Mouse (Mus musculus) urinary bladder, postnatal 36 days (tissue): Measurements from ENCODE around the gene Wdr20rt.
A peak's percentile ranks its signal among the peaks of the same experiment; 100 is the strongest.
"Not testable (repeated sequence)": the region's sequence is repeated elsewhere in the genome, so short reads cannot be mapped to it uniquely, and the experiment has no call there.

ENCODE experiments used
- DNase-seq, 2 experiments: peaks; one replicate each; pipeline ENCODE4 v3.0.0; 2022; ENCODE audit warnings: low spot score in 2 of 2, mixed read lengths in 1 of 2

Gene Wdr20rt

GRCm38 (mm10) chr12:65225467-65225945 lies at the start of gene Wdr20rt:
Wdr20rt (plus strand) TSS chr12:65225517.
- no peak for DNase-seq

DNA sequence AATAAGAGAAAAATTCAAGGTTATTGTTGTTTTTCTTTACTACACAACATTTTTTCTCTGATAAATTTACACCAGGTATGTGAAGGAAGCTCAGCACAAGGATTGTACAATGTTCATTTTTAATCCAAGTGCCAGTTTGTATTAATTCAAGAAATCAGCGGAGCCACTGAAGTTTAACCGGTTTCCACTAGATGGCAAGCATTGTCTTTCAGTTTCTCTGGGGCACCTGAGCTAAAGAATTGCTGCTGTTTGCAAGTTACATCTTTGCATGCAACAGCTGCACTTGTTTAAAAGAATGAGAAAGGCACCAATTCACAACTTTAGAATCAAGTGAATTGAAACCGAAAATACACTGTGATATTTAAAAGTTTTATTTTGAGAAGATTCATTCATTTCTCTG lies 38.0 kb upstream of the Wdr20rt start:
- no peak for DNase-seq

GRCm38 (mm10) chr12:65189213-65189612 lies 36.1 kb upstream of the Wdr20rt start:
- DNase-seq, result no peak

GRCm38 (mm10) chr12:65194003-65194530 lies 31.2 kb upstream of the Wdr20rt start:
- DNase-seq, result no peak

- DNase-seq, result no peak
Measured at GRCm38 (mm10) chr12:65201812-65202211, 23.5 kb upstream of the Wdr20rt start.

DNA sequence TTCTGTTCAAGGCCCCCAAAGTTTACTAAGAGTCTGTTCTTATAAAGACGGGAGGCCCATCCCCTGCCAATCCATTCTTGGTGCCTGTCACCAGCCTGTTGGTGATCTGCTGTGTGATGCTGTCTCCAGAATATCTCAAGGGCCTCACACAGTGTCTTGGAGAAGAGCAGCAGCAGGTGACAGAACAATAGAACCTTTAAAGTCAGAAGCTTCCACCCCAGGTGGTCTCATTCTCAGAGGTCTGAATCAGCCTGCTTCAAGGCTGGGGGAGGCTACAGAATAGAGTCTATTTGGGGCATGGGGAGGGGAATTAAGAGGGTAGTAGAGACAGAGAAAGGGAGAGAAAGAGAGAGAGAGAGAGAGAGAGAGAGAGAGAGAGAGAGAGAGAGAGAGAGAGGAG lies 18.9 kb upstream of the Wdr20rt start:
- DNase-seq, result no peak

DNA sequence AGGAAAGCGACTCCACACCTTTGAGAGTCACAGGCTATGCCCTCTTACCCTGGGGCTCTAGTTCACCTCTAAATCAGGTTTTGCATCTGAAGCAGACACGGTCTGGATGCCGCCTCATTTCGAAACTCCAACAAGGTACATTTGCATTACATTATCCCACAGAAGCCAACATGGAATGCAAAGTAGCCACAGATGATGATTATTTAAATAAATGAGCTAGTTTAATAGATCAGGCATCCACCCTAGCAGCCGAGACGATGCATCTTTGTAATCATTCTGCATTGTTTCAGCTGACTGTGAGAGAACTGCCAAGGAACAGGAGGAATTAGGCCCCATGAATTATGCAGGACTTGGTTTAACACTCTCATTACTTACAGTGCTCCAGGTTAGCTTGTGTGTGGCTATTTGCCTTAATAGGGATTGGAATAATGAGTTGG lies 8.9 kb upstream of the Wdr20rt start:
- no peak for DNase-seq

GRCm38 (mm10) chr12:65228628-65229027 lies 3.3 kb downstream of the Wdr20rt start:
- DNase-seq, result no peak

DNA sequence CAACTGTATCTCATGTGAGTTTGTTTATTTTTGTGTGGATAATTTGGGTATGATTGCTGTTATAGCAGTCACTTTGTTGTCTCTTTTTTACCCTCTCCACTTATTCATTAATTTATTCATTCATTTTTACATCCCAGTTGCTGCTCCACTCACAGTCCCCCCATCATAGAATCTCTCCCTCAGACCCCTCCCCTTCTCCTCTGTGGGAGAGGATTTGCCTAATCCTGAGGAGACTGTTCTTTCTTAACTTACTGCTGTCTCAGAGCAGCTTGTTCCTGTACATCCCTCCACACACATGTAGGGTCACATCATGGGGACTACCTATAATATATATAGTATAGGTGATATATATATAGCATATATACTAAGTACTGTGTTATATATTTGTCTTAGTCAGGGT lies 3.7 kb downstream of the Wdr20rt start:
- no peak for DNase-seq

GRCm38 (mm10) chr12:65232801-65233200 lies 7.5 kb downstream of the Wdr20rt start:
- DNase-seq, result not testable (repeated sequence)

DNA sequence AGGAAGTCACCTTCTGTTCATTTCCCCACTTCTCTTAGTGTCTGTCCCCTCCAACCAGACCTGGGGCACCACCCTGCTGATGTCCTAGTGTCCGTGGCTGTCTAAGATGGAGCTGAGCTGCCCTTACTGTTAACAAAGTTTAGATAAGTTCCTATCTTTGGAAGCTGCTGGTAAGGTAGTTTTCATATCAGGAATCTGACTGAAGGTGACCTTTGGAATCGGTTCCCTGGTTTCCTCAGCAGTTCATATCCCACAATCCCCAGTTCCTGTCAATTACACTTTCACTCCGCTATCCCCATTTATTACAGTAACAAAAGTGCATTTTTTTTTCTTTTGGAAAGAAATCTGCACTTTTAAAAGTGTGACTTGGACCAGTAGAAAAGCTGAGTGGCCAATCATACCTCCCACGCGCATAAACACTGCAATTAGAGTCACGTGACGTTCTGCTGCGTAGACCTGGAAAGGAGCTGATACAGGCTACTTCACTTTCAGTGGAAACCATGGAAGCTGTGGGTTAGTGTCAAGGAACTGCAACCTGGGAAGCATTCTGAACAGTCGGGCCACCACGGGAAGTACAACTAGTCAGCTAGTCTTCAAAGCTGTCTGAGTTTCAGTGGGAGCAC lies 24.9 kb downstream of the Wdr20rt start:
- no peak for DNase-seq

DNA sequence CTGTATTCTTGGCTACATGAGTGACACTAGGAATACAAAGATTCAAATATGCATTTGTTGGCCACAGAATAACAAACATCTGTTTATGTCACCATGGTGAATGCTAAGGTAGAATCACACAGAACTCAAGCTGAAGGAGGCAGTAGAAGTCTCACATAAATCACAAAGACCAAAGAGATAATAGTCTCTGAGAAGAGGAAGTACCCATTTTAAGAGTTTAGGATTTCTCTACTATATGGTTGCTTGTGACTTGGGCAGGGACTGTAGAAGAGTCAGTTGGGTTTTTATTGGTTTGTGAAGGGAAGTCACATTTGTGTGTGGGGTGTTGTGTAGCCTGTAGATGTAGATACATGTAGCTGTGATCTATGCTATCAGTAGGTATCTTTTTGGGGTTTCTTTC lies 31.6 kb downstream of the Wdr20rt start:
- no peak for DNase-seq

DNA sequence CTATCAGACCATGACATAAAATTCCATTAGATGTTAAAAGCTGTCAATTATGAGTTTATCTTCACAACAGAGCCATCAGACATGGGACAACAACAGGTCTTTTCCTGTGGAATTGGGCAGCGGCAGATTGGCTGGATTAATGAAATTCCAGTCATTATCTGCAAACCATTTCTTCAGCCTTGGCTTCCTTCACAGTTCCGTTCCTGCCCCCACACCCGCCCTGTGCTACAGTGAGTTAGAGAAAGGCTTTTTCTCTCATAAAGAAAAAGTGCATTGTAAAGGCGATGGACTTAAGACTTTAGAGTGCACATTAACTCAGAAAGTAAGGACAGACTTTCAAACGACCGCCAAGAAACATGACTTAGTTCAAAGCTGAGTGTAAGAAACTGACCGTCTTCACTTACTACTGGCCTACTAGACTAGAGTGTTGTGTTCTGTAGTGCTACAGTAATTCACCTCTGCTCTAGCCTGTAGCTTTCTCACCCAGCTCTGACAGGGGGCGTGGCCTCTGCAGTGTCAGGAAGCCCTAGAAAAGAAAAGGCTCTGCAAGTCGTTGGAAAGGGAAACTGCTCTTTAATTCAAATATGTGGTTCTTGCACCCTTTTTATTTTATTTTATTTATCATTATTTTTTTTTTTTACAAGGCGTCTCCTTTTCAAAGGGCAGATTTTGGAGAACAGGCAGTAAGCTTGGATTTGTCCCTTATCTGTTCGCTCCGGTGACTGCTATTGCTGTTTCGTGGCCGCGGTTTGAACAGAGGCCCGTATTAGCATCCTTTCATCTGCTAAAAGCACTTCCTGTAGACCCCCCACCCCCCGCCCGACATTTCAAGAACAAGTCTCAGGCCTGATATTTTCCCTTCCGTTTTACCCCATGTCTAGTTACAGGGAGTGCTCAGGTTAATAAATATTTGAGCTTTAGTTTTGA lies 33.2 kb downstream of the Wdr20rt start:
- peak in 1 of 2 experiments; percentile 17 for DNase-seq

DNA sequence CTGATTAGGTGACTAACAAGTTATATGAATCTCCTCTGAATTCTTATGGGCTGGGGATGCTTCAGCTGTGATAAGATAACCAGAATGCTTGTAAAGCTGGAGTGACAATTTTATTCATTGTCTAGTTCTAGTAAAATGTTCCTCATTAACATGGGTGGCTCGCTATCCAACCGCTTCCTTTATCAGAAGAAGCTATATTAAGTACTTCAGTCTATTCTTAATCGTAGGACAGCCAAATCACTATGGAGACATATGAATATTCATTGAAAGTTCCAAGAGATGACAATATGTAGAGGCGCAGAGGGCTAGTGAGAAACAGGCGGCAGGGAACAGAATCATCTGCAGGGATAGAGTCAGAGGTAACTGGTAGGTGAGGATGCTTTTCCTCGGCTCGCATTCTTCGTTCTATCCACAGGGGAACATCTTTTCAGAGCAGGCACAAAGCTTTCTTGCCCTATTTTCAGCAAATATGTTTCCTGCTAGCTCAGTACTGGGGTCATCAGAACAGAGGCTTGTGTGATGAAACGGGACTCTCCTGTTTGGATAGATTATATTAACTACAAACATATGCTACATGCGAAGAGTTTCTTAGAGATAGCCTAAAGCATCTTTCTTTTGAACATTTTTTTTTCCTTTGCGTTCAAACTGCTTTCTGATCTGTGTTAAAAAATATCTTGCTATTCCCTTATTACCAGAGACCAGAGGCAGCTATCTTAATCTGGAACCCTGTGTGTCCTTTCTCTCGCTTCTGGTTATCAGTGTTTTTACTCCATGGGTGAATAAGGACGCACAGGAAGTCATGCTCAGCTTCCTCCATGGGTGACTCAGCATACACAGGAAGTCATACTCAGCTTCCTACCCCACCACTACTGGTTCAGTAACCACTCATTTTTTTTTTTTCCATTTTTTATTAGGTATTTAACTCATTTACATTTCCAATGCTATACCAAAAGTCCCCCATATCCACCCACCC lies 34.1 kb downstream of the Wdr20rt start:
- no peak for DNase-seq

- no peak for DNase-seq
Measured at GRCm38 (mm10) chr12:65268311-65268984, 43.1 kb downstream of the Wdr20rt start.

DNA sequence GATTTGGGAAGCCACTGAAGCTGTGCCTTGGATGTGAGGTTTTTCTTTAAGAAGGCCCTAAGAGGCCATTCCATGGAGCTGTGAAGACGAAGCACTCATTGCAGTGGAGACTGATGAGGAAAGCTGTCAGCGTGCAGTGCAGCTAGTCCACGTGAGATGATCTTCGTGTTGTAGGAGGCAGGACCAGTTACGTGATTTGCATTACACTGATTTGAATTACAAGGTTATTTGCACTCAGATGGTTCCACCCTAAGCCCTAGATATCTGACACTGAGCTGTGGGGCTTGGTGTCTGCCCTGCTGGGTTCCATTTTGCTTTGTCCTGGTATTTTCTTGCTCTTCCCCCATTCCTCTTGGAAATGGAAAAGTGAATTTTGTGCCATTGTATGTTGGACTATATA lies 44.1 kb downstream of the Wdr20rt start:
- no peak for DNase-seq

DNA sequence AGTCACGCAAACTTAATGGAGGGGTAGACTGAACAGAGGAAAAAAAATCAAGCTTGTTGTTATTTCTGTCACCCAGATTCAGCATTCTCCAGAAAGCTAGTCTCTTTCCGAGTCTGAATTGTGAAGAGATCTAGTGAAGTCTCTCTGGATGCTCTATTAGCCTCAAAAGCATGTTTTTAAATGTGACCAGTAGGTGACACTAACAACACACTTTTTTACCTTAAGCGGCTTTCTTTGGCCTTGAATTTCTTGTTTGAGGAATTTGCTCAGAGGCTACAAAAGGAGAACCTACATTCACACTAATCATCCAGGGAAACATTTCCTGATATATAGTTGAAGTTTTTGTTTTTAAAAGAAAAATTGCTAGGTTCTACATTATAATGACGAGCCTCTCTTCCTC lies 48.5 kb downstream of the Wdr20rt start:
- no peak for DNase-seq
